Mouse (Mus musculus): Measurements from ENCODE around the gene Snx25.
"Not testable (repeated sequence)": the region's sequence is repeated elsewhere in the genome, so short reads cannot be mapped to it uniquely, and the experiment has no call there.

Gene Snx25

GRCm38 (mm10) chr8:46135546-46135945, 16.4 kb downstream of the Snx25 start:
- not testable (repeated sequence) for DNase-seq

- DNase-seq: no peak
Observed at GRCm38 (mm10) chr8:46130426-46130825, 21.5 kb downstream of the Snx25 start.

GRCm38 (mm10) chr8:46122498-46122897, 29.5 kb downstream of the Snx25 start:
- no peak for DNase-seq

GRCm38 (mm10) chr8:46119176-46119575, 32.8 kb downstream of the Snx25 start:
- no peak for DNase-seq

- no peak for DNase-seq
Observed at GRCm38 (mm10) chr8:46117172-46117571, 34.8 kb downstream of the Snx25 start.

GRCm38 (mm10) chr8:46113421-46114170, 38.4 kb downstream of the Snx25 start:
- DNase-seq: not testable (repeated sequence)

DNA sequence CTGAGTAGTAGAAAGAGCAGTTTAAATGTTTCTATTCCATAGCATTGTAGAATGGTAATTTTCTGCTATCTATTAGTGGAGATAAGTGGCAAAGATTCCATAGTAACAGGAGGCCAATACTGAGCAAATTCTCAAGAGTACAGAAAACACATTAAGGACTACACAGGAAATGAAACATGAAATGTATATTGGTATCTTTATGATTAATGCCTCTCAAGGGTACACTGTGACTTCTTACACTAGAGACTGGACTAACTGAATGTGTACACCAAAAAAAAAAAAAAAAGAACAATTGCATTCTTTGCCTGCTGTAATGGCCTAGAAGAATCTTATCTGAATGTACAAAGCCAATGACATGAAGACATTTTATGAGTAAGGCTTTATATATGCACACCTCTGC, 44.3 kb downstream of the Snx25 start:
- DNase-seq: no peak

GRCm38 (mm10) chr8:46103434-46103833, 48.5 kb downstream of the Snx25 start:
- no peak for DNase-seq

DNA sequence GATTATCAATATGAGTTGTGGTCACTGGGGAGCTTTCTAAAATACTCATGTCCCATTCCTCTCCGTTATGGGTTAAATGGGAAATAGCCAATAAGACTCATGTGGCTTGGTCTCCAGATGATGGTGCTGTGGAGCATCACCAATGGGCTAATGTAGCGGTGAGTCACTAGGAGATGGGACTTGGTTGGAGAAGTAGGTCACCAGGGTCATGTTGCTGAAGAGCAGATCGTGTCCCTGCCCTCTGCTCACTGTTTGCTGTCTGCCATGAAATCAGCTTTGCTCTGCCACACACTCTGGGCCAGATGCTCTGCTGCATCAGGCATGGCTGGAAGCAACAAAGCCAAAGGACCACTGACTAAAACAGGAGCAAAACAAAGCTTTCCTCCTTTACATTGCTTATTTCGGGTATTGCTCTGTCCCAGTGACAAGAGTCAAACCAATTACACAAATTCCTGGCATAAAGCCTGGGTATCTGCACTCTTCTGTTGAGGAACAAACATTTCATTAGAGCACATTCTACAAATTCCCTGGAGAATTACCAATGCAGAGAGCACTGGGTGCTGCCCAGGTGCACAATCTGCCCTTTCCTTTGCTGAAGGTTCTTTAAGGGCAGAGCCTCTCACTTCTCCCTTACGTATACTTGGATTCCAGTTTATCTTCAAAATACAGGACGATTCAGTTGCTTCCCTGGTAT, 59.1 kb downstream of the Snx25 start:
- no peak for DNase-seq

DNA sequence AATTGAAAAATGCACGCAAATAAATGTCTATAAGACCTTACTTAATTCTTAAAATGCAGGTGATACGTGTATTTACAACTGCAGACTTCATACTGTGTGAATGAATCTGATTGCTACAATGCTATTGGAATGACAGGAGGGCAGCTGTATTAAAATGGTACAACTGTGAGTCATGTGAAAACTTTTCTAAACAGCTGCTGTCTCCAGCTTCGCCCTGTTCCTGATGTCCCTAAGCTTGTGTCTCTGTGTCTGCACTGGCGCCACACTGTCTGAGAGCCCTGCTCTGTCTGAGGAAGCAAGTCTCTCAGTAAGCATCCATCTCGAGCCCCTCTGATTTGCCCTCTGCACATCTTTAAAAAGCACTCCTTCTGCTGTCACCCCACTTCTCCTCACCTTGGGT, 68.8 kb downstream of the Snx25 start:
- no peak for DNase-seq

- DNase-seq: no peak
Observed at GRCm38 (mm10) chr8:46081030-46081429, 70.9 kb downstream of the Snx25 start.

GRCm38 (mm10) chr8:46078866-46079265, 73.1 kb downstream of the Snx25 start:
- DNase-seq: no peak

- no peak for DNase-seq
Observed at GRCm38 (mm10) chr8:46075223-46075622, 76.7 kb downstream of the Snx25 start.

DNA sequence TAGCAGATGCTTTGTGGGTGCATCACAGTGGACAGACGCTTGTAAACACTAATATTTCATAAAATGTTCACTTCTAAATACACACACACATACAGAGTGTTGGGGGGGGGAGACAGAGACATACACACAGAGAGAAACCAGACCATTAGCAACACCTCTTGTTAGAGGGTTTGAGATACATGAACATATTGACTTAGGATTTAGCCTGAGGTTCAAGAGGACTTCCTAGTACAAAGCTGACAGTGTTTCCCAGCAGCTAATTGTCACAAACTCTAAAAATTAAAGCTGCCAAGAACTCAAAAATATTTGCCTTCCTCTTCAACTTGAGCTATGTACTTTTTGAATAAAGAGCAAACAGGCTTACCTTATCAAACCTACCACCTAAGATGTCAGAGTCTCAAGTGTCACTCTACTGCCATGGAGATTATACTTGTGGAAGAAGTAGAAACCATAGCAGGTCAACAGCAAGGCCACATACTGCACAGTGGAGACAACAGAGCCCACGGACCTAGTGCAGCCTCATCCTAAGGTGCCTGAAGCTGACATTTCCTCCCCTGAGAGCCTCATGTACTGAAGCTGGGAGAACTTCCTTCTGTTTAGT, 78.3 kb downstream of the Snx25 start:
- no peak for DNase-seq

GRCm38 (mm10) chr8:46072798-46073197, 79.2 kb downstream of the Snx25 start:
- no peak for DNase-seq

DNA sequence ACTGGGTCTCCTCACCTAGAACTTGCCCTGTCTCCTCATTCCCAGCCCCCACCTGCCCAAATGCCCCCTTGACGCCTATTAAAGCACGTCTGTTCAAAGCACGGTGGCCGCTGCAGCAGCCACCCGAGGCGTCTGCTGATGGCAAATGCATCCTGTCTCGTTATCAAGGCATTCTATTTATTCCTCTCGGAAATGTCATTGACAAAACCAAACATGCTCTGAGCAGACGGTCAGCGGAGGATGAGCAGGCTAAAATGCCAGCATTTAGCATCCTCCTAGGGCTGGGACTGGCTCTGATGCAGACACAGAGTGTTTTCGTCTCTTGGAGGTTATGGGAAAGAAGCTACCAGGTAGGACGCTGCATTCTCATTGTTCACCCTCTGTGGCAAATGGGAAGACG, 111.7 kb downstream of the Snx25 start:
- no peak for DNase-seq

DNA sequence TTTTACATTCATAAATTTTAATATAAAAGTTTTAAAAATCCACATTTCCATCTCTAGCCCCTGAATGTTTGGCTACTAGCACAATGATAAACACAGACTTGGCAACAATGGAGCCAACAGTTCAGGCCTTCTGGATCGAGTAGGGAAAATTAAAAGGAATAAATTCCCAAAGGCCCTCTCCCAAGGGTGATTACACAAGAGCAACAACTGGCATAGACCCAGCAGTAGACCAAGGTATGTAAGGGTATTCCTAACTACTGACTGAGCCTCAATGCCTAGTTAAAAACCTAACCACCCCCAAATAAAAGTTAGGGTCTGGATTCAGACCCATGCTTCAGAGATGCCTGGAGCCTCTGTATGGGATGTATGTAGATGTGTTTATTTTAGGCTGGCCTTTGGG, 112.3 kb downstream of the Snx25 start:
- DNase-seq: no peak

DNA sequence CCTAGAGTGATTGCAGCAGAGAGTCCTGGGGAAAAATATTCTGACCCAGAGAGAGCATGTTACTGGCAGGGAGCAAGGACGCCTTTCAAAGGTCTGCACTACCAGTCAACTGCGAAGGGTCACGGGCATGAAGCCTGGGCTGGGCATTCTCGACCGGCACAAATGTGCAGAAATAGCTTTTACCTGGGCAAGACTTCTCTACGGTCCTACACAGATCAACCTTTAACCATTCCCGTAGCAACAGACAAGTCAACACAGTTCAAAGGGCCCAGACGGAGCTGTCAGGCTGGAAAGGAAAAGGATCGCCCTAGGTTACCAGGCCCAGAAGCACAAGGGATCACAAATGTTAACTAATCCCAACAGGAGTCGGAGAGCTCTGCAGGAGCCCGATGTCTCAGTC, 115.7 kb downstream of the Snx25 start:
- DNase-seq: peak; percentile 34

- peak; percentile 34 for DNase-seq
Observed at GRCm38 (mm10) chr8:46024392-46024791, 127.6 kb downstream of the Snx25 start.

DNA sequence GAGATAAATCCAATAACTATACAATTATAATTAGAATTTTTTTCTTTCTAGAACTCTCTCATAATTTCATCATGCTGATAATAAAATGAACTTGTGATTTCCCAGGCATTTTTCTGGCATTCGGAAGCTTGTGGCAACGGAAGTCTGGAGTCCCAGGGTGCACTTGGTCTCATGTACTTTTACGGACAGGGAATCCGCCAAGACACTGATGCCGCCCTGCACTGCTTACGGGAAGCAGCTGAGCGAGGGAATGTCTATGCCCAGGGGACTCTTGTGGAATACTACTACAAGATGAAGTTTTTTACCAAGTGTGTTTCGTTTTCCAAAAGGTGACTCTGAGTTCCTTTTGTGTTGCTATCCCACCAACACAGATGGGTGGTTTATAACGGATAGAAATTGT, 129.2 kb downstream of the Snx25 start:
- no peak for DNase-seq

GRCm38 (mm10) chr8:46022203-46022602, 129.8 kb downstream of the Snx25 start:
- DNase-seq: no peak

GRCm38 (mm10) chr8:46010746-46011680, 140.9 kb downstream of the Snx25 start:
- peak; percentile 45 for DNase-seq

GRCm38 (mm10) chr8:46010306-46010705, 141.7 kb downstream of the Snx25 start:
- DNase-seq: peak; percentile 35

Measured in kidney, postnatal 10 days (tissue).